Mouse (Mus musculus) liver, embryonic 16.5 days (tissue): ENCODE results near the gene Scn4a. TPM values are rescaled to one million over a fixed set of nuclear protein-coding genes. Genes with fewer than 3 reads are reported as not detected.
"Not testable (repeated sequence)": the region's sequence is repeated elsewhere in the genome, so short reads cannot be mapped to it uniquely, and the experiment has no call there.

Source experiments
- ATAC-seq: fragments of 200-750 bp; cut with Nextera tagmentation; 2 replicates; pipeline ENCODE4 v1.8.0; 2017; ENCODE audit warnings: low read depth, mild to moderate bottlenecking, moderate number of reproducible peaks, moderate library complexity
- H3K27ac ChIP-seq: fragments of 300-500 bp; sonication (generic); 2 replicates; pipeline ENCODE4 v1.5.1; 2014; ENCODE audit warnings: mild to moderate bottlenecking, low read length
- H3K27me3 ChIP-seq: fragments of 300-500 bp; sonication (generic); 2 replicates; pipeline ENCODE4 v1.6.1; 2014; ENCODE audit warnings: low read depth, low read length, mixed read lengths; ENCODE audit not compliant: control insufficient read depth, insufficient read depth
- H3K36me3 ChIP-seq: fragments of 300-500 bp; sonication (generic); 2 replicates; pipeline ENCODE4 v1.6.1; 2014; ENCODE audit warnings: mild to moderate bottlenecking; ENCODE audit not compliant: control insufficient read depth, insufficient read depth
- H3K4me1 ChIP-seq: fragments of 300-500 bp; sonication (generic); 2 replicates; pipeline ENCODE4 v1.6.1; 2014; ENCODE audit warnings: low read depth, low read length, mixed read lengths; ENCODE audit not compliant: control insufficient read depth
- H3K4me2 ChIP-seq: fragments of 300-500 bp; sonication (generic); 2 replicates; pipeline ENCODE4 v1.6.1; 2014; ENCODE audit warnings: low read depth, low read length, mixed read lengths
- H3K4me3 ChIP-seq: fragments of 300-500 bp; sonication (generic); 2 replicates; pipeline ENCODE4 v1.5.1; 2014; ENCODE audit warnings: low read depth, mild to moderate bottlenecking, low read length
- H3K9ac ChIP-seq: fragments of 300-500 bp; sonication (generic); 2 replicates; pipeline ENCODE4 v1.6.1; 2014; ENCODE audit warnings: low read depth, low read length
- H3K9me3 ChIP-seq: fragments of 300-500 bp; sonication (generic); replicated peaks from 2 replicates; pipeline ENCODE4 v1.6.1; 2016; ENCODE audit warnings: low read length; ENCODE audit not compliant: control insufficient read depth
- WGBS: fragments of 180-500 bp; shearing (Covaris S2); extraction: QIAGEN DNeasy Blood & Tissue Kit; methylation state at CpG from one replicate; pipeline ENCODE4 v1.1.7; 2014; ENCODE audit not compliant: insufficient replicate concordance; 5-methylcytosine and 5-hydroxymethylcytosine counted together
- polyA plus RNA-seq: library from polyadenylated mRNA; unstranded; fragments of >200 nt; fragmentation: Nextera tagmentation; extraction: Ambion mirVana; gene quantifications from 2 replicates; pipeline ENCODE4 v1.2.1, GENCODE M21; 2015

Scn4a gene
- polyA plus RNA-seq, 1 experiment from 2014 or later = 0.13 TPM

- H3K9me3 ChIP-seq = no peaks in the 10 kb centered on the region
- H3K4me3 ChIP-seq = no peak overlapping the region
- H3K27me3 ChIP-seq = no peaks in the 10 kb centered on the region
- H3K4me1 ChIP-seq = no peaks in the 10 kb centered on the region
- no peak overlapping the region for H3K9ac ChIP-seq
- no peaks in the 10 kb centered on the region for H3K36me3 ChIP-seq
- H3K4me2 ChIP-seq = no peak overlapping the region
- no peak overlapping the region for H3K27ac ChIP-seq
- peak; percentile 21; the same call in 1 of the 2 replicates for ATAC-seq
- WGBS = 55% methylated on average over 5 of the region's 5 CpGs
Measured at GRCm38 (mm10) chr11:106350853-106351252, 2.2 kb downstream of the Scn4a start.

DNA sequence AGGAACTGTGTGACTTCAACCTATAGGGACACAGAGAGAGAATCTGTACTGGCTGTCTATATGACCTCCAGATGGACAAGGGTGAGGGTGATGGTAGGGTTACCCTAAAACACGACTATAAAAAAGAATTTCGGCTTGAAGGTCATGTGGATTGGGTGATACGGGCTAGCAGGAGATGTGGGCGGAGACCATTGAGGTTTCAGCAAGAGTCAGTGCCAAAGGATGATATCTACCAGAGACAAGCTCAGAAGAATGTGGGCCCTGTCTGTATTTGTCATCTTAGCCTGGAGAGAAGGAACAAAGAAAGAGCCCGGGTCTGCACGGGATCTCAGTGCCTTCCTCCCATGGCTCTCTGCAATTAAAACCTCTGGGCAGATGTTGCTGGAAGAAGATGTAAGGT, 3.3 kb downstream of the Scn4a start:
- H3K9ac ChIP-seq = no peak overlapping the region
- H3K9me3 ChIP-seq = no peaks in the 10 kb centered on the region
- no peak overlapping the region for H3K4me2 ChIP-seq
- no peaks in the 10 kb centered on the region for H3K4me1 ChIP-seq
- H3K27me3 ChIP-seq = no peaks in the 10 kb centered on the region
- no peak overlapping the region for H3K4me3 ChIP-seq
- ATAC-seq = no peak
- no peak overlapping the region for H3K27ac ChIP-seq
- WGBS = 50% methylated on average over 6 of the region's 6 CpGs
- H3K36me3 ChIP-seq = no peaks in the 10 kb centered on the region

DNA sequence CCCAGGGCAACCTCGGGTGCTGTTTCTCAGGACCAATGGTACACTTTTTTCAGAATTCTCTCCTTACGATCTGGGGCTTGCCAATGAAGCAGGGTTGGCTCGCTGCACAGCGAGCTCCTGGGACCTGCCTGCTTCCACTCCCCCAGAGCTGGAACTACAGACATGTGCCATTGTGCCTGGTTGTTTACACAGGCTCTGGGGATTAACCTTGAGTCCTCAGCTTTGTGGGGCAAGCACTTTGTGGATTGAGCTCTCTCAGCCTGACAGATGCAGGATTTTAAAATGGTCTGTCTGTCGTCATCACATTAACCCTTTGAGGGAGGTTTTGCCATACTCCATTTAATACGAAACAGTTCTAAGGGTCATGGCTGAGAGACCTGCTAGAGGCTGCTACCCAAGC, 8.2 kb downstream of the Scn4a start:
- Histone ChIP-seq H3K4me3 (no peak overlapping the region), H3K27ac (no peak overlapping the region), H3K36me3 (no peaks in the 10 kb centered on the region), H3K27me3 (no peaks in the 10 kb centered on the region), H3K4me1 (no peaks in the 10 kb centered on the region), H3K4me2 (no peak overlapping the region), H3K9me3 (no peaks in the 10 kb centered on the region), H3K9ac (no peak overlapping the region)
- 57% methylated on average over 6 of the region's 6 CpGs for WGBS
- ATAC-seq = no peak

GRCm38 (mm10) chr11:106340990-106341520, 12.0 kb downstream of the Scn4a start:
- H3K4me3 ChIP-seq = no peak overlapping the region
- no peak overlapping the region for H3K9ac ChIP-seq
- H3K4me2 ChIP-seq = no peak overlapping the region
- H3K36me3 ChIP-seq = no peaks in the 10 kb centered on the region
- 36% methylated on average over 9 of the region's 9 CpGs for WGBS
- no peaks in the 10 kb centered on the region for H3K9me3 ChIP-seq
- H3K27ac ChIP-seq = no peak overlapping the region
- H3K27me3 ChIP-seq = no peaks in the 10 kb centered on the region
- no peaks in the 10 kb centered on the region for H3K4me1 ChIP-seq
- no peak for ATAC-seq

GRCm38 (mm10) chr11:106339323-106339722, 13.8 kb downstream of the Scn4a start:
- H3K36me3 ChIP-seq, H3K27ac ChIP-seq, H3K4me1 ChIP-seq, H3K27me3 ChIP-seq, H3K9ac ChIP-seq, ATAC-seq, H3K4me2 ChIP-seq, H3K9me3 ChIP-seq, H3K4me3 ChIP-seq: not testable (repeated sequence)
- 57% methylated on average over 4 of the region's 4 CpGs for WGBS

- Histone ChIP-seq H3K4me2 (no peak overlapping the region), H3K36me3 (no peaks in the 10 kb centered on the region), H3K9ac (no peak overlapping the region), H3K9me3 (no peaks in the 10 kb centered on the region), H3K27ac (no peak overlapping the region), H3K4me1 (no peaks in the 10 kb centered on the region), H3K4me3 (no peak overlapping the region), H3K27me3 (no peaks in the 10 kb centered on the region)
- ATAC-seq = no peak
- WGBS = 58% methylated on average over 7 of the region's 7 CpGs
Measured at GRCm38 (mm10) chr11:106338870-106339269, 14.2 kb downstream of the Scn4a start.

- Histone ChIP-seq H3K27me3 (no peaks in the 10 kb centered on the region), H3K4me1 (no peaks in the 10 kb centered on the region), H3K4me2 (no peak overlapping the region), H3K9ac (no peak overlapping the region), H3K36me3 (no peaks in the 10 kb centered on the region), H3K9me3 (no peaks in the 10 kb centered on the region), H3K27ac (no peak overlapping the region), H3K4me3 (no peak overlapping the region)
- ATAC-seq = no peak
- WGBS = 59% methylated on average over 5 of the region's 5 CpGs
Measured at GRCm38 (mm10) chr11:106338029-106338428, 15.1 kb downstream of the Scn4a start.

- H3K36me3 ChIP-seq = no peaks in the 10 kb centered on the region
- no peak for ATAC-seq
- H3K4me1 ChIP-seq = no peaks in the 10 kb centered on the region
- H3K27me3 ChIP-seq = no peaks in the 10 kb centered on the region
- no peaks in the 10 kb centered on the region for H3K9me3 ChIP-seq
- no peak overlapping the region for H3K27ac ChIP-seq
- WGBS = 5% methylated on average over 2 of the region's 2 CpGs
- H3K9ac ChIP-seq = no peak overlapping the region
- H3K4me2 ChIP-seq = no peak overlapping the region
- no peak overlapping the region for H3K4me3 ChIP-seq
Measured at GRCm38 (mm10) chr11:106334066-106334465, 19.0 kb downstream of the Scn4a start.

DNA sequence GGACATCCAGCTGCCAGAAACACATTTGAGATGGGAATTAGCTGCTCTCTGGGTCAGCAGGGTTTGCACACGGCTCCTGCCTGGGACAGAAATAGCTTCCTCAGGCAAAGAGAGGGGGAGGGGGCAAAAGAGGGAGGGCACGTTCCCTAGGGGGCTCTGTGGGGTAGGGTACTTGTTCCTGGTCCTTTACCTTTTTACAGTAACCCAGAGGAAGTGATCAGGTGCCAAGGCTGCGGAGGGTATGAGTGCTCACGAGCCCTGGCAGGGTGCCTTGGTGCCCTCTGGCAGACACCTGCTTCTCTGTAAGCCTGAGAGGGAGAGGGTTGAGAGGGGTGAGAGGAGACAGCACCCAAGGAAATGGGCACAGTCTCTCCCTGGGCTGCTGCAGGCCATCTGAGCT, 20.6 kb downstream of the Scn4a start:
- H3K4me1 ChIP-seq = no peaks in the 10 kb centered on the region; the same call in 1 of the 2 replicates
- H3K9me3 ChIP-seq = no peaks in the 10 kb centered on the region
- H3K27ac ChIP-seq = no peak overlapping the region
- H3K9ac ChIP-seq = no peak overlapping the region
- no peak for ATAC-seq
- H3K4me2 ChIP-seq = no peak overlapping the region
- no peak overlapping the region for H3K4me3 ChIP-seq
- WGBS = 32% methylated on average over 4 of the region's 4 CpGs
- no peaks in the 10 kb centered on the region for H3K36me3 ChIP-seq
- H3K27me3 ChIP-seq = no peaks in the 10 kb centered on the region
